Mouse (Mus musculus) Patski (cell line): ENCODE data around the gene Zfp853. TPM values are rescaled to one million over a fixed set of nuclear protein-coding genes. Genes with fewer than 3 reads are reported as not detected.

ENCODE experiments used
- ATAC-seq: fragments of 100-300 bp; one replicate; pipeline ENCODE4 v1.8.0; 2021
- CTCF ChIA-PET: fragments of 350-600 bp; sonication (Branson Sonifier 250); formaldehyde crosslinking; loops from one replicate; lab custom pipeline; 2022; ENCODE audit warnings: inconsistent platforms; lab: Charles Lee
- POLR2A ChIA-PET: fragments of 350-600 bp; sonication (Branson Sonifier 250); formaldehyde crosslinking; loops from one replicate; lab custom pipeline; 2022; ENCODE audit warnings: antibody characterized with exemption, inconsistent platforms; lab: Charles Lee
- DNase-seq: peaks from one replicate; pipeline ENCODE4 v3.0.0-alpha.2; 2011; ENCODE audit warnings: low read depth, low spot score
- H3K27me3 ChIP-seq: fragments of 371-371 bp; one replicate; pipeline ENCODE4 v1.5.1; 2021
- CTCF ChIP-seq: fragments of 100-300 bp; IDR thresholded peaks from one replicate; pipeline ENCODE4 v1.5.1; 2021
- in situ Hi-C: fragments of 300-500 bp; cut with MboI; formaldehyde crosslinking; loops from 3 replicates; pipeline ENCODE4 v1.11.1; 2018; ENCODE audit warnings: low pct_unique_long_range_greater_than_20kb, mixed read lengths
- polyA plus RNA-seq: library from polyadenylated mRNA; unstranded; gene quantifications from one replicate; pipeline ENCODE4 v1.2.3, GENCODE M21; 2021

Gene Zfp853
- polyA plus RNA-seq, 1 experiment from 2014 or later, result not detected

GRCm38 (mm10) chr5:143315514-143315888, 22.1 kb upstream of the Zfp853 start:
- ATAC-seq, result no peak
- in situ Hi-C loops, result no loop called here
- no peaks in the 10 kb centered on the region for H3K27me3 ChIP-seq
- TF ChIP-seq CTCF, result no peak
- CTCF ChIA-PET, result interaction anchor here (1.8 kb wide), 1 partner anchor 13 kb away, joined by 4 read pairs; no protein-coding TSS in a partner anchor
- no peak for DNase-seq
- POLR2A ChIA-PET, result interaction anchor here (1.0 to 1.6 kb wide), 3 partner anchors 13 to 21 kb away, joined by 3 to 6 read pairs (median 5); partner anchors contain the start of gene Zfp853

- in situ Hi-C loops, result no loop called here
- no peak for TF ChIP-seq CTCF
Observed at GRCm38 (mm10) chr5:143314730-143315513, 21.5 kb upstream of the Zfp853 start, which contains the start of gene E130309D02Rik. Gene E130309D02Rik (minus strand): TSS chr5:143315360.

GRCm38 (mm10) chr5:143314183-143314729, 20.8 kb upstream of the Zfp853 start:
- POLR2A ChIA-PET, result interaction anchor here (0.5 to 1.6 kb wide), 2 partner anchors 20 to 89 kb away, joined by 3 to 5 read pairs; partner anchors contain the start of gene Zfp853
- in situ Hi-C loops, result no loop called here
- no peak for DNase-seq
- TF ChIP-seq CTCF, result no peak
- CTCF ChIA-PET, result interaction anchor here (1.6 to 1.8 kb wide), 2 partner anchors 9 to 12 kb away, joined by 4 to 5 read pairs; no protein-coding TSS in a partner anchor
- H3K27me3 ChIP-seq, result no peaks in the 10 kb centered on the region
- ATAC-seq, result no peak

More at GRCm38 (mm10) chr5:143314730-143315513, 21.5 kb upstream of the Zfp853 start, which contains the start of gene E130309D02Rik:
- CTCF ChIA-PET, result interaction anchor here (1.6 to 1.8 kb wide), 2 partner anchors 9 to 12 kb away, joined by 4 to 5 read pairs; no protein-coding TSS in a partner anchor
- no peaks in the 10 kb centered on the region for H3K27me3 ChIP-seq
- POLR2A ChIA-PET, result interaction anchor here (1.0 to 1.6 kb wide), 3 partner anchors 12 to 21 kb away, joined by 3 to 6 read pairs (median 5); partner anchors contain the start of gene Zfp853
- no peak for DNase-seq
- peak; percentile 49 for ATAC-seq

- POLR2A ChIA-PET, result no interaction called here
- CTCF ChIA-PET, result interaction anchor here (1.0 kb wide), 1 partner anchor 24 kb away, joined by 4 read pairs; no protein-coding TSS in a partner anchor
- in situ Hi-C loops, result no loop called here
Observed at GRCm38 (mm10) chr5:143311886-143312285, 18.5 kb upstream of the Zfp853 start.

GRCm38 (mm10) chr5:143309916-143310315, 16.5 kb upstream of the Zfp853 start:
- ATAC-seq (no peak), DNase-seq (no peak)
- no peak for TF ChIP-seq CTCF
- in situ Hi-C loops, result no loop called here
- ChIA-PET CTCF (interaction anchor here (0.7 to 1.3 kb wide), 2 partner anchors 14 kb away, joined by 3 to 5 read pairs; no protein-coding TSS in a partner anchor), POLR2A (interaction anchor here (1.5 kb wide), 1 partner anchor 36 kb away, joined by 3 read pairs; no protein-coding TSS in a partner anchor)
- no peaks in the 10 kb centered on the region for H3K27me3 ChIP-seq

More at GRCm38 (mm10) chr5:143311886-143312285, 18.5 kb upstream of the Zfp853 start:
- no peaks in the 10 kb centered on the region for H3K27me3 ChIP-seq
- DNase-seq (no peak), ATAC-seq (no peak)
- TF ChIP-seq CTCF, result no peak

- no peak for TF ChIP-seq CTCF
- ATAC-seq (no peak), DNase-seq (no peak)
- ChIA-PET POLR2A (interaction anchor here (1.5 kb wide), 1 partner anchor 35 kb away, joined by 3 read pairs; no protein-coding TSS in a partner anchor), CTCF (interaction anchor here (1.3 kb wide), 1 partner anchor 13 kb away, joined by 5 read pairs; no protein-coding TSS in a partner anchor)
- no peaks in the 10 kb centered on the region for H3K27me3 ChIP-seq
- in situ Hi-C loops, result no loop called here
Observed at GRCm38 (mm10) chr5:143308825-143309224, 15.4 kb upstream of the Zfp853 start.

GRCm38 (mm10) chr5:143304251-143304650, 10.8 kb upstream of the Zfp853 start:
- ChIA-PET CTCF (no interaction called here), POLR2A (no interaction called here)
- ATAC-seq (no peak), DNase-seq (no peak)
- no peak for TF ChIP-seq CTCF
- H3K27me3 ChIP-seq, result no peaks in the 10 kb centered on the region
- in situ Hi-C loops, result no loop called here

- ChIA-PET POLR2A (no interaction called here), CTCF (interaction anchor here (1.2 kb wide), 1 partner anchor 216 kb away, joined by 4 read pairs; no protein-coding TSS in a partner anchor)
- H3K27me3 ChIP-seq, result no peaks in the 10 kb centered on the region
- DNase-seq, result no peak
- no peak for ATAC-seq
- no peak for TF ChIP-seq CTCF
- in situ Hi-C loops, result no loop called here
Observed at GRCm38 (mm10) chr5:143301296-143301695, 7.9 kb upstream of the Zfp853 start.

GRCm38 (mm10) chr5:143299686-143300085, 6.3 kb upstream of the Zfp853 start:
- ATAC-seq (no peak), DNase-seq (no peak)
- ChIA-PET POLR2A (no interaction called here), CTCF (no interaction called here)
- no peaks in the 10 kb centered on the region for H3K27me3 ChIP-seq
- no peak for TF ChIP-seq CTCF
- in situ Hi-C loops, result loop anchor here (5.0 kb wide), 1 partner anchor 62 kb away; the partner anchor contains the start of gene Zfp12

GRCm38 (mm10) chr5:143298391-143298790, 5.0 kb upstream of the Zfp853 start:
- ChIA-PET POLR2A (interaction anchor here (1.5 kb wide), 1 partner anchor 26 kb away, joined by 3 read pairs; no protein-coding TSS in a partner anchor), CTCF (no interaction called here)
- ATAC-seq (no peak), DNase-seq (no peak)
- H3K27me3 ChIP-seq, result no peaks in the 10 kb centered on the region
- TF ChIP-seq CTCF, result no peak
- in situ Hi-C loops, result loop anchor here (5.0 kb wide), 1 partner anchor 61 kb away; the partner anchor contains the start of gene Zfp12
